ENCODE assay signal across 19 mouse cellular contexts in genomic region chr2:179849732-179850131, GRCm38 (mm10).
A peak's percentile ranks its signal among the peaks of the same experiment; 100 is the strongest.
DNase-seq lines count a peak whose midpoint lies in the region; ATAC-seq and TF ChIP-seq lines count a peak whose summit lies in the region.
"Had no signal": no experiment of that assay in that cellular context is flagged by ENCODE, and none has a peak within 500 bp of the region (broad histone marks: within the 10 kb centered on the region; RNA-seq: fewer than 3 reads in every experiment).

No protein-coding gene starts in this region.

- no peaks in the 10 kb centered on the region for H3K4me1 ChIP-seq in forebrain, embryonic 11.5 days (replicated peaks; ENCODE audit: control insufficient read depth, insufficient read depth, low read length)
- peaks cover 12% of the 10 kb centered on the region for H3K4me1 ChIP-seq in forebrain, embryonic 16.5 days (replicated peaks; ENCODE audit: control insufficient read depth, insufficient read depth, low read length)
- peaks cover 81% of the 10 kb centered on the region for H3K4me1 ChIP-seq in hindbrain, embryonic 13.5 days (replicated peaks)
- H3K4me1 ChIP-seq in midbrain, embryonic 16.5 days (ENCODE audit: control insufficient read depth, insufficient read depth, low read length) = peaks cover 38% of the 10 kb centered on the region
- H3K4me1 ChIP-seq: intestine, embryonic 15.5 days had no signal

- DNase-seq in forebrain, embryonic 11.5 days (ENCODE audit: low spot score) = no peak
- DNase-seq in brain, embryonic 14.5 days (ENCODE audit: low read depth) = peak; percentile 48
- DNase-seq in gastrocnemius, postnatal 10 days = no peak
- DNase-seq in gastrocnemius, postnatal 36 days = no peak
- DNase-seq: cerebellum, postnatal 25 days; gastrocnemius, postnatal 25 days; right cerebral cortex, postnatal 25 days; thymus, postnatal 25 days had no signal

- H3K36me3 ChIP-seq in forebrain, embryonic 11.5 days (ENCODE audit: control insufficient read depth, insufficient read depth, low read length) = no peaks in the 10 kb centered on the region
- no peaks in the 10 kb centered on the region for H3K36me3 ChIP-seq in forebrain, embryonic 16.5 days (ENCODE audit: control insufficient read depth, insufficient read depth)
- H3K36me3 ChIP-seq in hindbrain, embryonic 13.5 days = no peaks in the 10 kb centered on the region
- H3K36me3 ChIP-seq in midbrain, embryonic 16.5 days (ENCODE audit: control insufficient read depth, insufficient read depth, low read length) = no peaks in the 10 kb centered on the region
- H3K36me3 ChIP-seq: heart, embryonic 12.5 days; intestine, embryonic 15.5 days; kidney, embryonic 15.5 days; limb, embryonic 12.5 days had no signal

- H3K9ac ChIP-seq in forebrain, embryonic 11.5 days (ENCODE audit: low read length) = no peak overlapping the region
- no peak overlapping the region for H3K9ac ChIP-seq in forebrain, embryonic 16.5 days (replicated peaks; ENCODE audit: low read depth, low read length)
- H3K9ac ChIP-seq in hindbrain, embryonic 13.5 days = peak overlapping the region; percentile 53; the same call in 1 of the 2 replicates
- 0 out of 2 replicates have a peak overlapping the region, but pooled peaks have one; percentile 32 for H3K9ac ChIP-seq in midbrain, embryonic 16.5 days (ENCODE audit: low read depth, low read length)
- H3K9ac ChIP-seq: heart, embryonic 12.5 days; intestine, embryonic 15.5 days; kidney, embryonic 15.5 days; limb, embryonic 12.5 days; liver, embryonic 14.5 days had no signal

- TF ChIP-seq CTCF in brain, embryonic 14.5 days (IDR thresholded peaks at IDR 0.05; ENCODE audit: borderline replicate concordance, extremely low read depth, insufficient read depth, insufficient read length) = no peak

- WGBS in forebrain, embryonic 11.5 days = 43% methylated on average over 9 of the region's 9 CpGs
- WGBS in forebrain, embryonic 16.5 days = 48% methylated on average over 9 of the region's 9 CpGs
- 18% methylated on average over 9 of the region's 9 CpGs for WGBS in hindbrain, embryonic 13.5 days
- WGBS in midbrain, embryonic 16.5 days = 20% methylated on average over 9 of the region's 9 CpGs

- ATAC-seq in forebrain, embryonic 11.5 days (replicated peaks; ENCODE audit: low FRiP score) = no peak
- ATAC-seq in forebrain, embryonic 16.5 days = no peak
- no peak for ATAC-seq in hindbrain, embryonic 13.5 days (ENCODE audit: low FRiP score)
- ATAC-seq in midbrain, embryonic 16.5 days = no peak
- ATAC-seq: intestine, embryonic 15.5 days; lung, postnatal 0 days had no signal

- no peak overlapping the region for H3K4me3 ChIP-seq in forebrain, embryonic 11.5 days (ENCODE audit: low read depth, low read length)
- H3K4me3 ChIP-seq in forebrain, embryonic 16.5 days (replicated peaks; ENCODE audit: low read length) = no peak overlapping the region
- no peak overlapping the region for H3K4me3 ChIP-seq in hindbrain, embryonic 13.5 days
- no peak overlapping the region for H3K4me3 ChIP-seq in midbrain, embryonic 16.5 days (ENCODE audit: low read depth, low read length)
- H3K4me3 ChIP-seq: heart, embryonic 12.5 days; intestine, embryonic 15.5 days; kidney, embryonic 15.5 days; layer of hippocampus, adult 2 months; left cerebral cortex, adult 2 months; limb, embryonic 12.5 days had no signal

- peak overlapping the region; percentile 21; the same call in 1 of the 2 replicates for H3K27ac ChIP-seq in forebrain, embryonic 11.5 days (ENCODE audit: low read depth, low read length)
- H3K27ac ChIP-seq in forebrain, embryonic 16.5 days (ENCODE audit: low read length) = no peak overlapping the region
- H3K27ac ChIP-seq in hindbrain, embryonic 13.5 days = peak overlapping the region; percentile 82
- H3K27ac ChIP-seq in midbrain, embryonic 16.5 days (ENCODE audit: low read length) = peak overlapping the region; percentile 44
- H3K27ac ChIP-seq: intestine, embryonic 15.5 days; kidney, embryonic 15.5 days; layer of hippocampus, adult 2 months; left cerebral cortex, adult 2 months; limb, embryonic 12.5 days; liver, embryonic 14.5 days had no signal

- H3K4me2 ChIP-seq in forebrain, embryonic 11.5 days (ENCODE audit: low read depth, low read length, severe bottlenecking) = no peak overlapping the region
- H3K4me2 ChIP-seq in forebrain, embryonic 16.5 days (ENCODE audit: low read length) = no peak overlapping the region
- H3K4me2 ChIP-seq in hindbrain, embryonic 13.5 days = no peak overlapping the region
- no peak overlapping the region for H3K4me2 ChIP-seq in midbrain, embryonic 16.5 days (ENCODE audit: low read length)
- H3K4me2 ChIP-seq: heart, embryonic 12.5 days; intestine, embryonic 15.5 days; kidney, embryonic 15.5 days; limb, embryonic 12.5 days had no signal

- no peaks in the 10 kb centered on the region for H3K27me3 ChIP-seq in forebrain, embryonic 11.5 days (ENCODE audit: control insufficient read depth, insufficient read depth, low read length)
- H3K27me3 ChIP-seq in forebrain, embryonic 16.5 days (replicated peaks; ENCODE audit: control insufficient read depth, insufficient read depth, low read length) = no peaks in the 10 kb centered on the region
- no peaks in the 10 kb centered on the region for H3K27me3 ChIP-seq in hindbrain, embryonic 13.5 days
- H3K27me3 ChIP-seq in midbrain, embryonic 16.5 days (ENCODE audit: control insufficient read depth, insufficient read depth, low read depth, low read length) = no peaks in the 10 kb centered on the region
- H3K27me3 ChIP-seq: intestine, embryonic 15.5 days; kidney, embryonic 15.5 days; limb, embryonic 12.5 days had no signal

- intact Hi-C loops in gastrocnemius, postnatal 36 days (cut with DNase I) = no loop called here

- H3K9me3 ChIP-seq in forebrain, embryonic 11.5 days (ENCODE audit: control insufficient read depth, low read length) = no peaks in the 10 kb centered on the region
- no peaks in the 10 kb centered on the region for H3K9me3 ChIP-seq in forebrain, embryonic 16.5 days (ENCODE audit: control insufficient read depth, low read length)
- H3K9me3 ChIP-seq in hindbrain, embryonic 13.5 days = no peaks in the 10 kb centered on the region
- no peaks in the 10 kb centered on the region for H3K9me3 ChIP-seq in midbrain, embryonic 16.5 days (replicated peaks; ENCODE audit: control insufficient read depth, low read length, poor library complexity, severe bottlenecking)
- H3K9me3 ChIP-seq: heart, embryonic 12.5 days; intestine, embryonic 15.5 days; kidney, embryonic 15.5 days; limb, embryonic 12.5 days had no signal

- no peak for TF ChIP-seq POLR2A in brain, embryonic 14.5 days (IDR thresholded peaks at IDR 0.05; ENCODE audit: borderline replicate concordance, extremely low read depth, insufficient read depth, insufficient read length, poor library complexity, severe bottlenecking)

Comparison
In these comparisons a context has a peak if more than half of its experiments do, and no peak if none do; other contexts are left out.
1. H3K9ac ChIP-seq: peak in hindbrain, embryonic 13.5 days (single experiment) and midbrain, embryonic 16.5 days (single experiment); none in forebrain, embryonic 11.5 days (single experiment) and forebrain, embryonic 16.5 days (single experiment).